Mouse (Mus musculus): ENCODE results near the gene Ccdc9b. TPM values are rescaled to one million over a fixed set of nuclear protein-coding genes. Genes with fewer than 3 reads are reported as not detected.
A peak's percentile ranks its signal among the peaks of the same experiment; 100 is the strongest.

The Ccdc9b gene
- polyA plus RNA-seq (2015; fragmentation: Nextera tagmentation; extraction: Ambion mirVana): 1.2 and 1.6 TPM in 2 replicates

- peak within 1 kb of the TSS; percentile 45 for H3K4me2 ChIP-seq (ENCODE audit: low read length)
- H3K9me3 ChIP-seq (replicated peaks; ENCODE audit: control insufficient read depth, low read length, poor library complexity, severe bottlenecking): no peaks in the 10 kb centered on the region
- 5% methylated on average over 29 of the region's 29 CpGs for WGBS
- H3K9ac ChIP-seq (ENCODE audit: low read depth, low read length): peak within 1 kb of the TSS; percentile 63
- peak within 1 kb of the TSS; percentile 16 for H3K4me3 ChIP-seq (ENCODE audit: low read depth, low read length)
- peak within 1 kb of the TSS; percentile 89 for H3K27ac ChIP-seq (ENCODE audit: low read length)
- H3K36me3 ChIP-seq (ENCODE audit: control insufficient read depth, insufficient read depth, low read length): no peaks in the 10 kb centered on the region
- ATAC-seq: peak; percentile 67
- no peaks in the 10 kb centered on the region for H3K27me3 ChIP-seq (ENCODE audit: control insufficient read depth, insufficient read depth, low read depth, low read length)
- H3K4me1 ChIP-seq (ENCODE audit: control insufficient read depth, insufficient read depth, low read length): peaks cover 23% of the 10 kb centered on the region
These were observed at the start of gene Ccdc9b for GRCm38 (mm10) chr2:118761906-118762783. Ccdc9b (minus strand) TSS chr2:118762661.

- Histone ChIP-seq H3K36me3 (ENCODE audit: control insufficient read depth, insufficient read depth, low read length) (no peaks in the 10 kb centered on the region), H3K9me3 (replicated peaks; ENCODE audit: control insufficient read depth, low read length, poor library complexity, severe bottlenecking) (no peaks in the 10 kb centered on the region), H3K27me3 (ENCODE audit: control insufficient read depth, insufficient read depth, low read depth, low read length) (no peaks in the 10 kb centered on the region), H3K27ac (ENCODE audit: low read length) (no peak overlapping the region), H3K4me1 (ENCODE audit: control insufficient read depth, insufficient read depth, low read length) (peaks cover 11% of the 10 kb centered on the region), H3K9ac (ENCODE audit: low read depth, low read length) (no peak overlapping the region), H3K4me2 (ENCODE audit: low read length) (no peak overlapping the region), H3K4me3 (ENCODE audit: low read depth, low read length) (no peak overlapping the region)
- ATAC-seq: no peak
- 30% methylated on average over 2 of the region's 2 CpGs for WGBS
These were observed 48.4 kb upstream of the Ccdc9b start for GRCm38 (mm10) chr2:118810861-118811260.

- no peaks in the 10 kb centered on the region for H3K36me3 ChIP-seq (ENCODE audit: control insufficient read depth, insufficient read depth, low read length)
- no peaks in the 10 kb centered on the region for H3K9me3 ChIP-seq (replicated peaks; ENCODE audit: control insufficient read depth, low read length, poor library complexity, severe bottlenecking)
- no peak overlapping the region for H3K4me2 ChIP-seq (ENCODE audit: low read length)
- H3K9ac ChIP-seq (ENCODE audit: low read depth, low read length): no peak overlapping the region
- no peak for ATAC-seq
- H3K27ac ChIP-seq (ENCODE audit: low read length): no peak overlapping the region
- no peaks in the 10 kb centered on the region for H3K27me3 ChIP-seq (ENCODE audit: control insufficient read depth, insufficient read depth, low read depth, low read length)
- H3K4me3 ChIP-seq (ENCODE audit: low read depth, low read length): no peak overlapping the region
- H3K4me1 ChIP-seq (ENCODE audit: control insufficient read depth, insufficient read depth, low read length): no peaks in the 10 kb centered on the region
- WGBS: 76% methylated on average over 4 of the region's 4 CpGs
These were observed 44.4 kb upstream of the Ccdc9b start for GRCm38 (mm10) chr2:118806860-118807259.

- H3K4me2 ChIP-seq (ENCODE audit: low read length): no peak overlapping the region
- H3K27me3 ChIP-seq (ENCODE audit: control insufficient read depth, insufficient read depth, low read depth, low read length): no peaks in the 10 kb centered on the region
- H3K36me3 ChIP-seq (ENCODE audit: control insufficient read depth, insufficient read depth, low read length): no peaks in the 10 kb centered on the region
- H3K27ac ChIP-seq (ENCODE audit: low read length): no peak overlapping the region
- no peak overlapping the region for H3K4me3 ChIP-seq (ENCODE audit: low read depth, low read length)
- no peaks in the 10 kb centered on the region for H3K9me3 ChIP-seq (replicated peaks; ENCODE audit: control insufficient read depth, low read length, poor library complexity, severe bottlenecking)
- H3K4me1 ChIP-seq (ENCODE audit: control insufficient read depth, insufficient read depth, low read length): no peaks in the 10 kb centered on the region
- WGBS: 45% methylated on average over 3 of the region's 3 CpGs
- no peak overlapping the region for H3K9ac ChIP-seq (ENCODE audit: low read depth, low read length)
- no peak for ATAC-seq
These were observed 43.3 kb upstream of the Ccdc9b start for GRCm38 (mm10) chr2:118805756-118806155.

GRCm38 (mm10) chr2:118805137-118805536 is 42.7 kb upstream of the Ccdc9b start:
- WGBS: 75% methylated on average over 3 of the region's 3 CpGs

GRCm38 (mm10) chr2:118804474-118804873 is 42.0 kb upstream of the Ccdc9b start:
- WGBS: 81% methylated on average over 2 of the region's 2 CpGs
- no peak for ATAC-seq
- no peaks in the 10 kb centered on the region for H3K4me1 ChIP-seq (ENCODE audit: control insufficient read depth, insufficient read depth, low read length)
- no peak overlapping the region for H3K27ac ChIP-seq (ENCODE audit: low read length)
- H3K4me2 ChIP-seq (ENCODE audit: low read length): no peak overlapping the region
- no peaks in the 10 kb centered on the region for H3K36me3 ChIP-seq (ENCODE audit: control insufficient read depth, insufficient read depth, low read length)
- no peaks in the 10 kb centered on the region for H3K27me3 ChIP-seq (ENCODE audit: control insufficient read depth, insufficient read depth, low read depth, low read length)
- no peaks in the 10 kb centered on the region for H3K9me3 ChIP-seq (replicated peaks; ENCODE audit: control insufficient read depth, low read length, poor library complexity, severe bottlenecking)
- no peak overlapping the region for H3K4me3 ChIP-seq (ENCODE audit: low read depth, low read length)
- H3K9ac ChIP-seq (ENCODE audit: low read depth, low read length): no peak overlapping the region

More at GRCm38 (mm10) chr2:118805137-118805536, 42.7 kb upstream of the Ccdc9b start:
- H3K9me3 ChIP-seq (replicated peaks; ENCODE audit: control insufficient read depth, low read length, poor library complexity, severe bottlenecking): no peaks in the 10 kb centered on the region
- no peak overlapping the region for H3K4me3 ChIP-seq (ENCODE audit: low read depth, low read length)
- H3K36me3 ChIP-seq (ENCODE audit: control insufficient read depth, insufficient read depth, low read length): no peaks in the 10 kb centered on the region
- no peak overlapping the region for H3K4me2 ChIP-seq (ENCODE audit: low read length)
- no peak for ATAC-seq
- no peak overlapping the region for H3K9ac ChIP-seq (ENCODE audit: low read depth, low read length)
- H3K27me3 ChIP-seq (ENCODE audit: control insufficient read depth, insufficient read depth, low read depth, low read length): no peaks in the 10 kb centered on the region
- H3K27ac ChIP-seq (ENCODE audit: low read length): no peak overlapping the region
- H3K4me1 ChIP-seq (ENCODE audit: control insufficient read depth, insufficient read depth, low read length): no peaks in the 10 kb centered on the region

- H3K4me2 ChIP-seq (ENCODE audit: low read length): no peak overlapping the region
- no peak overlapping the region for H3K9ac ChIP-seq (ENCODE audit: low read depth, low read length)
- H3K4me1 ChIP-seq (ENCODE audit: control insufficient read depth, insufficient read depth, low read length): no peaks in the 10 kb centered on the region
- no peaks in the 10 kb centered on the region for H3K36me3 ChIP-seq (ENCODE audit: control insufficient read depth, insufficient read depth, low read length)
- no peak overlapping the region for H3K4me3 ChIP-seq (ENCODE audit: low read depth, low read length)
- no peaks in the 10 kb centered on the region for H3K9me3 ChIP-seq (replicated peaks; ENCODE audit: control insufficient read depth, low read length, poor library complexity, severe bottlenecking)
- 80% methylated on average over 4 of the region's 4 CpGs for WGBS
- no peak overlapping the region for H3K27ac ChIP-seq (ENCODE audit: low read length)
- ATAC-seq: no peak
- H3K27me3 ChIP-seq (ENCODE audit: control insufficient read depth, insufficient read depth, low read depth, low read length): no peaks in the 10 kb centered on the region
These were observed 40.2 kb upstream of the Ccdc9b start for GRCm38 (mm10) chr2:118802542-118803118.

- no peak for ATAC-seq
- H3K27ac ChIP-seq (ENCODE audit: low read length): no peak overlapping the region
- no peaks in the 10 kb centered on the region for H3K9me3 ChIP-seq (replicated peaks; ENCODE audit: control insufficient read depth, low read length, poor library complexity, severe bottlenecking)
- H3K4me1 ChIP-seq (ENCODE audit: control insufficient read depth, insufficient read depth, low read length): no peaks in the 10 kb centered on the region
- no peak overlapping the region for H3K9ac ChIP-seq (ENCODE audit: low read depth, low read length)
- no peak overlapping the region for H3K4me3 ChIP-seq (ENCODE audit: low read depth, low read length)
- 92% methylated on average over 4 of the region's 4 CpGs for WGBS
- peaks cover 39% of the 10 kb centered on the region for H3K36me3 ChIP-seq (ENCODE audit: control insufficient read depth, insufficient read depth, low read length)
- no peaks in the 10 kb centered on the region for H3K27me3 ChIP-seq (ENCODE audit: control insufficient read depth, insufficient read depth, low read depth, low read length)
- H3K4me2 ChIP-seq (ENCODE audit: low read length): no peak overlapping the region
These were observed 31.2 kb upstream of the Ccdc9b start for GRCm38 (mm10) chr2:118793636-118794035.

GRCm38 (mm10) chr2:118792259-118792613 is 29.8 kb upstream of the Ccdc9b start:
- no peak overlapping the region for H3K4me2 ChIP-seq (ENCODE audit: low read length)
- WGBS: 80% methylated on average over 4 of the region's 4 CpGs
- no peak overlapping the region for H3K9ac ChIP-seq (ENCODE audit: low read depth, low read length)
- no peak overlapping the region for H3K4me3 ChIP-seq (ENCODE audit: low read depth, low read length)
- no peaks in the 10 kb centered on the region for H3K9me3 ChIP-seq (replicated peaks; ENCODE audit: control insufficient read depth, low read length, poor library complexity, severe bottlenecking)
- ATAC-seq: no peak
- peaks cover 49% of the 10 kb centered on the region for H3K36me3 ChIP-seq (ENCODE audit: control insufficient read depth, insufficient read depth, low read length)
- H3K27ac ChIP-seq (ENCODE audit: low read length): no peak overlapping the region
- H3K27me3 ChIP-seq (ENCODE audit: control insufficient read depth, insufficient read depth, low read depth, low read length): no peaks in the 10 kb centered on the region
- H3K4me1 ChIP-seq (ENCODE audit: control insufficient read depth, insufficient read depth, low read length): no peaks in the 10 kb centered on the region
